Mouse (Mus musculus): ENCODE results near the gene Mgll. TPM values are rescaled to one million over a fixed set of nuclear protein-coding genes. Genes with fewer than 3 reads are reported as not detected.
A peak's percentile ranks its signal among the peaks of the same experiment; 100 is the strongest.

Mgll gene
- 164 and 179 TPM in 2 replicates for total RNA-seq (2021)
- long read RNA-seq, transcript Mgll-207 (8 exons, 3,991 nt) = minor isoform, 17 of 237 reads
- long read RNA-seq, transcript Mgll-204 (8 exons, 3,676 nt) = major isoform, 72 of 237 reads
- long read RNA-seq, partial matches to known transcripts = 9 of 237 reads
- long read RNA-seq, other reads (novel, unspliced or antisense) = 134 of 237 reads

DNA sequence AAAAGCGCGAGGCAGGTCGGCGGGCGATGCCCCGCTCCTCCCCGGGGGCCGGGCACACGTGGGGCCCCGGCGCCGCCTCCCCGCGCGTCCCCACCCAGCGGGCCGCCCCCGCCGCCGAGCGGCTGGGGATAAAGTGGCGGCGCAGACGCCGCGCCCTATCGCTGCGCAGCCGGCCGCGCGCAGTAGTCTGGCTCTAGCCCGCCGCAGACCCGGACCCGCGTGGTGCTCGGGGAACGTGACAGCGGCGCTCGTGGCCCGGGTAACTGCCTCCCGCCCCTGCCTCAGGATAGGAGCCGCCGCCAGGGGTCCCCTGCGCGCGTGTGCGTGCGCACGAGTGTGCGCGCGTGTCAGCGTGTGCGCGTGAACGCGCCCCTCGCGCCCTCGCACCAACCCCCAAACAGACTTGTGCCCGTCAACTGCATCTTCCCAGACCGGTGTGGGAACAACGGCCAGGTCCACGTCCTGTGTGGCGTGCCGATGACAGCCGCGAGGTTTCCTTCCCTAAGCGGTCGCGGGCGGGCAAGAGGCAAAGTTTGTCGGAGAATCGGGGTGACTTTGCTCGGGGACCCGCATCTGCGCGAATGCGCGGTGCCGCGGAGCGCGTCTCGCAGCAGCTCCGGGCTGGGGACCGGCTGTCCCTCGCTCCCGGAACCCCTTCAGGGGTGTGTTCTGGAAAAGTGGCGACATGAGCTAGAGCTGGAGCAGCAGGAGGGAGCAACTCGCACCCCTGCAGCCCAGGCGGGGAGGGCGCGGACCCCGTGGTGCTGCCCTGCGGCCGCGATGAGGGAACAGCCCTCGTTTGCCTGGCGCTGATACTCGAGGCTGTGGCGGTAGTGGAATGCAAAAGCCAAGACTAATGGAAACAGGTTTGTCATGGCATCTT is at the start of gene Mgll:
Gene Mgll, plus strand, starts transcription at position 100 of the 883 bp plus-strand sequence.
- peak; percentile 76 for DNase-seq

DNA sequence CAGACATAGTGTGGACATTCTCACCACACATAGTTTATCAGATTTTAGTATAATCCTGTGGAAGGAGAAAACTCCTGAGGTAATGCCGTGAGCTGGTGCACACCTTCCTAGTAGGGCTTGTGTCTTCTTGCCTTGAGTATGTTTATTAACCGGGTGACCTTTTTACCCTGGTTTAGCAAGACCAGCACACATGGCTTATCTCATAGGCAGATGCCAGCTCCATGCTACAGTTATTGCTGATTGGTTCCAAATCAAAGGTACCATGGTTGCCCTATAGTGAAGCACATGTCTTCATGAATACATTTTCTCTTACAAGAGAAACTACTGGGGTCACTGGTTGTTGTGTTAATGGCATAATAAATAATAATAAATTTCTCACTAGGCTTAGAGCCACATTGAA is 48.4 kb upstream of the Mgll start:
- no peak for DNase-seq

DNA sequence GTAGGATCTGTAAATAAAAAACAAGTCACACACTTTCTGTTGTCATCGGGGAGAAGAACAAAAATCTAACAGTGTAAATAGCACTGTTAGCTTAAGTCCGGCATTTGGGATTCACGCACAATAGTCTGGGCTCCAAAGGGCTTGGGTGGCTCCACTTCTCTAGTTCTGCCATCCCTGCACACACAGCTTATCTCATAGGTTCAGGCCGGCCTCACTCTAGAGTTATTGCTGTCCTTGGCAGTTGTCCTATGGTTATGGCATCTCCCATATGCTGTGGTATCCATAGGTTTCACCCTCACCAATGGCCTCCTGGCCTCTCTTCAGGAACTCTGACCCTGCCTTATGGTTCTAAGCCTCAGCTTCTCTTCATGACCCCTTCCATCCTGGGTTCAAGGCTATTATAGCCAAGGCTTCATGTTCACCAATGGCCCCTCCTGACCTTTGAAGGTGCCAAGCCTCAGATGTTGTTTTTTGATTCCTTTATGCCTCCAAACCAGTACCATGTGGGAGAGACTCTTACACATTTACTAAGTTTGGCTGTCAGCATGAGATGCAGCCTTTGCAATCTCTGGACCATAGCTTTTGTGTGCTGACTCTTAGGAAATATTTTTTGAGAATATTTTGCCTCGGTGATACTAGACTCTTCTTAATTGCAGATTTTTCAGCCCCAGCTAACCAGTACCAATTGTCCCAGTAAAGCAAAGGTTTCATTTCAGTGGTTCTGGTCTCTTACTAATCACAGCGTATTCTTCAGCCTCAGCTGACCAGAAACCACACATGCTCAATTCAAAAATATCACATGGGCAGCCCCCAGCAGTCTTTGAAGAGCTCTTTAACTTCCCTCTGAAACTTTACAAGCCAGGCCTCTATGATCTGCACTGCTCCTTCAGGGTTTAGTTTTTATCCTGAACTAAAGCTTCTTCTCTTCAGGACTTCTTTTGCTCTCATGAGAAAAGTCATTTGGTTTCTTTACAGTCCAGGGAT is 47.2 kb upstream of the Mgll start:
- DNase-seq = no peak

- no peak for DNase-seq
Observed at GRCm38 (mm10) chr6:88677738-88678137, 46.5 kb upstream of the Mgll start.

GRCm38 (mm10) chr6:88681026-88681425 is 43.2 kb upstream of the Mgll start:
- DNase-seq = no peak

DNA sequence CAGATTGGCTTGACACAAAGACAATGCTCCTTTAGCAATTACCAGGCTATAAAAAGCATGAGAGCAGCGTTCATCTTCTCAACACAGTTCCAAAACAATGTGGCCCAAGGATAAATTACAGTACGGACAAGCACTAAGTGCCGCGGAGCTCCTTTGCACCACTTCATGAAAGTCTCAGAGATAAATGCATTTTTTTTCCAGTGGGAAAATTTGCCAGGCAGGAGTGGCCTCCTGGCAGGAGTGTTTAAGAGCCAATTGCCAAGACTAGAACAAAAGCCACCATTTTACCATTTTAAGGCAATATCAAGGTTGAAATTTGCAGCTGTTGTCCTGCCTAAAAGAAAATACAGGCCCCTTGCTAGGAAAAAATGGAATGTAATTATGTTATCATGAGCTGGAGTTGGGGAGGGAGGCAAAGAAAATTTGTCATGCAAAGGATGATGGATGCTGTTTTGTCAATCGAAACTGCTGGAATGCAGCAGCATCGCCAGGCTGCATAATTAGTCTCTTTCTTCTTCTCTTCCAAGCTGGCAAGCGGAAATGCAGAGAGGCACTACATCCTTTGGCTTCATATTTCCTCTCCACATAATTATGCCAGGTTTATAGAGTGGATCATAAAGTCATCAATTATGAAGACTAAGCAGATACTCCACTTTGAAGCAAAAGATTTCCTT is 40.7 kb upstream of the Mgll start:
- no peak for DNase-seq

- no peak for DNase-seq
Observed at GRCm38 (mm10) chr6:88688171-88688570, 36.0 kb upstream of the Mgll start.

DNA sequence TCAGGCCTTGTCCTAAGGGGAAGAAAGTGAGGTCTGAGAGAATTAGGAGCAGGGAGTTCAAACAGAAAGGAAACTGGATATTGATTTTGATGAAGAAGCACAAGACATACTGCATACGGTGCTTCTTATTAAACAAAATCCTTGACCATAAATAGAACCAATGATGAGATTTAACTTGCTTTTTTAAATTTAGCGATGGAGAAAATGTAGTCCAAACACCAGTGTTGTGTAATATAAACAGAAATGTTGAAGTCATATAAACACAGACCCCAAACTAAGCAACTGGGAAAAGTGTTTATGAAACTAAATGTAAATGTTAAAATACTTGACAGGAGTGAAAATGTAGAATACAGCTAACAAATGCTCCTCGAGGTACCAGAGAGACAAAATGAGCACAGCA is 35.5 kb upstream of the Mgll start:
- no peak for DNase-seq

DNA sequence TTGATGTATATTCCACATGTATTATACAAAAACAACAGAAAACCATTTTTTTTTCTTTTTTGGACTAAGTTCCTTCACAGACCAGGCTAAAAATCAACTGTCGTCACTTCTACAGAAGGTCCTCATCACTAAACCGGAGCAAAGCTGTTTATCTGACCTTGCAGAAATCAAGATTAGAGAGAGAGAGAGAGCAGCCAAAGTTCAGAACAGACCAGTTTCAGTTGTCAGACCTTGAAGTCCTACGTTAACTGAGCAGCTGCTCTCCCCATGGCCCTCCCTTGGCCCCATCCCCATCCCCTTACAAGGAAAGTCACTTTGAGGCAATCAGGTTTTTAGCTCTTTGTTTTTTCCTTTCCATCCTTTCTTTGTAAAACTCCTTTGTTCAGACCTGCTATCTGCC is 34.0 kb upstream of the Mgll start:
- DNase-seq = no peak

- no peak for DNase-seq
Observed at GRCm38 (mm10) chr6:88691361-88691760, 32.9 kb upstream of the Mgll start.

- DNase-seq = no peak
Observed at GRCm38 (mm10) chr6:88702887-88703286, 21.3 kb upstream of the Mgll start.

DNA sequence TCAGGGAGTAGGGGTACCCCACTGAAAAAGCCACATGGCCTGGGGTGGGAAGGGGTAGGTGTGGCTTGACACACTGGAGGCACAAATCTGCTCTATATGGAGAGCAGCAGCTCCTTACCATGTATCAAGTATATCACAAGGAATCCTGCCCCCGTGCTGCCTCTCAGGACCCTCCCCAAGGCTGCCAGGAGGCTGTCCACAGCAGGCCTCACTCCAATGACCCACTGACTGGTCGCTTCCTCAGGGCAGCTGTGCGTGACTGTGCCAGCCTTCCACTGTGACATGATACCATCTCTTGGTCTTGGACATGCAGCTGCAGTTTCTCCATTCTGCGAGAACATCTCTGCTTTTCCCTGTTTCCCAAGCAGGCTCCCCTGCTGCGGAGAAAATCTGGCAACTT is 20.5 kb upstream of the Mgll start:
- DNase-seq = no peak

GRCm38 (mm10) chr6:88708401-88709278 is 15.6 kb upstream of the Mgll start:
- no peak for DNase-seq

- DNase-seq = no peak
Observed at GRCm38 (mm10) chr6:88709279-88709575, 15.0 kb upstream of the Mgll start.

DNA sequence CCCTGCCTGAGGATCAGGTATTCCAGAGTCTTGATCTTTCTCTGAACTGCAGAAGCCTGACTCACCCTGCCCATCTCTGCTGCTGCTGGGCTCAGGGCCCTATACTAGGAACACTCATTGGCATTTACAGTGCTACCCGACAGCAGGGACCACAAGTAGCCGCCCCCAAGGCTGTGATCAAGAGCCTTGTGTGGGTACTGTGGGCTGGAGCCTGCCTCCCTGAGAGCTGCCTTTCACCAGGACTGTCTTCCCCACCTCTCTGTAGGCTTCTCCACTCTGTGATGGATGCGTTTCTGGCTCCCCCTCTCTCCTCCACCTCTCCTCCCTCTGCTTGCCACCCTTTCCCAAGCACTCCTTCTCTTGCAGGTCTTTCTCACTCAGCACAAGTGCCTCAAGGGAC is 12.9 kb upstream of the Mgll start:
- DNase-seq = no peak

DNA sequence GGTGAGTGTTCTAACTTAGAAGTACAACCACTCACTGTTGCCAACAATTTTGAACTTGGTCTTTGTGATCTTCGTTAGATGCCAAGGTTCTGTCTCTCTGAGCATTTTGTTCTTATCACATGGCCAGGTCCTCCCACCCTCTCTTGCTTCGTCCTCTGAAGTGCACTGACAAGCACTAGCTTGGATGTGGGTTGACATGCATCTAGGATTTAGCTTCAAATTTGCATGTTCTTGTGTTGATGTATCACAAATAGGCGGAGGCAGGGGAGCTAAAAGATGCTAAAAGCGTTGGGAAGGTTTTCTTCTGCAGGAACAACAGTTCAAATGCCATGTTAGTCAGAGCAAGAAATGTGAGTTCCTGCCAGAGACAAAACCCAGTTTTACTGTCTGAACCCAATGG is 12.1 kb upstream of the Mgll start:
- DNase-seq = no peak

DNA sequence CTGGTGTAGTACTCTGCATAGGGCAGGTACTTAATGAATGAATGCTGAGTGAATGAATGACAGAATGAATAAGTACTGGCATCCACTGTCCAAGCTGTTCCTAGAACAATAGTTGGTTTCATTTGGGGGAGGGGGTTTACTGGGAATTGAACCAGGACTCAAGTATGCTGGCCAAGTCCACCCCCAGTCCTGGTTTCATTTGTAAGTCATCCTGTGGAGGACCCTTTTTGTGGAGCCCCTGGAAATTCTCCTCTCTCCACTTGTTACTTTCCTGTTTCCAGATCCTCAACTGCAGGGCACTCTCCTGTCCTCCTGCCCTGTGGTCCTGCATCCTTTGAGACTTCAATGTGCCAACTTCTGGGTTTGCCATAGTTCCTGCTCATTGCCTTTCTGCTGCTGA is 10.9 kb upstream of the Mgll start:
- no peak for DNase-seq

- no peak for DNase-seq
Observed at GRCm38 (mm10) chr6:88714200-88714674, 10.0 kb upstream of the Mgll start.

DNA sequence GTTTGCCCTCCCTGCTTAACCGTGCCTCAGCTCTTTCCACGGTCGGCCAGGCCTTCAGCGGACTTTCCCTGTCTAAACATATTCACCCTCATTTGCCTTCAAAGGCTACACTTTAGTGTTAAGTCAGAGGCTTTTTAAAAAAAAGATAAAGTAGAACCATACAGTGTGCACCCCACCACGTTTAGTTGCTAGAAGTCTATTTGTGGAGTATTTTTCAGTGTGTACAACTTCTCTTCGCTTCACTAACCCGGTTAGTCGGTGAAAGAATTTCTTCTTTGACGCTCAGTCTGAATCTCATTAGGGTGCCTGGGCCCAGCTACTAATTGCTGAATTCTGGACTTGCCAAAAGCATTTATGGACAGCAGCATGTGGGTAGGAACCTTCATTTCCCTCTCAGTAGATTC is 8.8 kb upstream of the Mgll start:
- no peak for DNase-seq

DNA sequence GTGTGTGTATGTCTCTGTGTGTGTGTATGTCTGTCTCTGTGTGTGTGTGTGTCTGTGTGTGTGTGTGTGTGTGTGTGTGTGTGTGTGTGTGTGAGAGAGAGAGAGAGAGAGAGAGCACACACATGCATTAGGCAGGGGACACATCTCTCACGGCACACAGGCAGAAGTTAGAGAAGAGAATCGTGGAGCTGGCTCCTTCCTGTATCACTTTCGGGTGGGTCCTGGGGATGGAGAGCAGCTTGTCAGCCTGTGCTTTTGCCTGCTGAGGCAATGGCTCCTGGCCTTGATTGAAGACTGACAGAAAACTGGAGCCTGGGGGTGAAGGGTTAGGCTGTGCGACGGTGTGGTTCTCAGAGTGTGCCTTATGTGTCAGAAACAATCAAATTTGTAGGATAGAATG is 8.2 kb upstream of the Mgll start:
- DNase-seq = no peak
